Mouse (Mus musculus) hematopoietic stem cell, adult 5-6 weeks (primary cell): ENCODE data around the gene Bcar3. TPM values are rescaled to one million over a fixed set of nuclear protein-coding genes. Genes with fewer than 3 reads are reported as not detected.

Experiments
- ATAC-seq, 2 experiments: fragments of 125-278 bp in 1 of 2; replicated peaks in 1 of 2; 2 replicates each; pipeline ENCODE4 v1.8.0; 2016 to 2017; ENCODE audit warnings: inconsistent platforms in 2 of 2, mild to moderate bottlenecking in 2 of 2, moderate number of reproducible peaks in 2 of 2, low read depth in 1 of 2, moderate TSS enrichment in 1 of 2; ENCODE audit not compliant: low FRiP score in 2 of 2, poor library complexity in 2 of 2, severe bottlenecking in 2 of 2, insufficient read depth in 1 of 2, low TSS enrichment in 1 of 2
- total RNA-seq: library from RNA; stranded (forward); fragments of 172-1452, 232-1000 nt; gene quantifications from 2 replicates; pipeline ENCODE4 v1.2.3, GENCODE M21; 2017

Bcar3 gene
- total RNA-seq, 1 experiment from 2014 or later: 2.8 TPM

DNA sequence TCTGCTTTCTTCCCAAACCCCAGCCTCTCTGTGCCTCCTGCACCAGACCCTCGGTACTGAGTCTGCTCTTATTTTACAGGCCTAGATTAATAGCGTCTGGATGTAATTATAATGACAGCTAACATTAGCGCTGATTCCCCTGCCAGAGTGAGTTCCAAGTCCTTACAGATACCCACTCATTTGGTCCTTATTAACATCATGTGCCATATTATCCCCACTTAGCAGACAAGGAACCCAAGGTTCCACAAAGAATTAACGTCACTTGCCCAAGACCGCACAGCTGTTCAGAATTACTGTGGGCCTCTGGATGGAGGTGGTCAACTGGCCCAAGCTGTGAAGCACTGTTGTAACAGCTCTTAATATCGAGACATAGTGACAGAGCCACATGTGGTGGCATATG is 205.7 kb downstream of the Bcar3 start:
- no peak for ATAC-seq

DNA sequence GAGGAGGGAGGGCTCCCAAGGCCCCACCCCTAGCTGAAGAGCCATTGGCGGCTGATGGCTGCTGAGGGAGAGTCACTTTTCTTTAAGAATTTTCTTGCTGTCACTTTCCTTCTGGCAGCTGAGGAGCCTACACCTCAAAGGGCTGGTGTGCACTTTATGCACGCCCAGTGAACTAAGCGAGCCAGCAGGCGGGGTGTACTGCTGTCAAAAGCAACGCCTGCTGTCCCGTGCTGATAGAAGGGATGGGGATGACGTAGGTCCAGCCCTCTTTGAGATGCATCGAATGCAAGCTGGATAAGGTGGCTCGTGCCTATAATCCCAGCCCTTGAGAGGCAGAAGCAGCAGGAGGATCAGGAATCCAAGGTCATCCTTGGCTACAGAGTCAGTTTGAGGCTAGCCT is 207.0 kb downstream of the Bcar3 start:
- no peak for ATAC-seq

- ATAC-seq: no peak
Observed at GRCm38 (mm10) chr3:122506343-122506916, 212.5 kb downstream of the Bcar3 start.

DNA sequence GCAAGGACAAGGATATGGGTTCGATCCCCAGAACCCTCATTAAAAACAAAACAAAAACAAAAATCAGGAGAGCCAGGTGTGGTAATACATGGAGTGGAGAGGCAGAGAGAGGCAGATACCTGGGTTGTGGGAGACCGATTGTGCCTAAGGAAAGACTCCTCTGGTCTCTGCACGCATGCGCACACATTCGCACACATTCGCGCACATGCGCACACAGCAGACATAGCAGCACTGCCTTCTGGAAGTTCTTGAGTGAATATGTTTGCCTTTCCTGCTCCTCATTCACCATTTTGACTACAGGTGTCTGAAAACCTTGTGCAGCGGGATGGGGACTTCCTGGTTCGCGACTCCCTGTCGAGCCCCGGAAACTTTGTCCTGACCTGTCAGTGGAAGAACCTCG is 213.9 kb downstream of the Bcar3 start:
- ATAC-seq: no peak

GRCm38 (mm10) chr3:122509084-122509483 is 215.1 kb downstream of the Bcar3 start:
- ATAC-seq: peak; percentile 88 to 90

GRCm38 (mm10) chr3:122509534-122510239 is 215.8 kb downstream of the Bcar3 start:
- no peak for ATAC-seq

GRCm38 (mm10) chr3:122510240-122510750 is 216.4 kb downstream of the Bcar3 start:
- ATAC-seq: no peak

DNA sequence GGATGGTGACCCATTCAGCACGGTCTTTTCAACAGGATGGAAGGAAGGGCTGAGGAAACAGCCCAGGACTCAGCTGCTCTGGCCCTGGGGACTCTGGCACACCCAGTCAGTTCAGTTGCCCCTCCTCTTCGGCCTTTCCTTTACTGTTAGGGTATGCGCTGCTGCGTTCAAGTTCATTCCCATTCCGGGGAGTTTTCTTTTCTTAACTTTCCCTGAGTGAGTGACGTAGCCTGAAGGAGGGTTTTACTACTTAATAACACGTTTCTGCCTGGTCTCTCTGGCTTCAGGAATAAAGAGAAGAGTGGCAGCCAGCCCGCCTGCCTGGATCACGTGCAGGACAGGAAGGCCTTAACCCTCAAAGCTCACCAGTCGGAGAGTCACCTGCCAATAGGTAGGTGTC is 217.0 kb downstream of the Bcar3 start:
- no peak for ATAC-seq

DNA sequence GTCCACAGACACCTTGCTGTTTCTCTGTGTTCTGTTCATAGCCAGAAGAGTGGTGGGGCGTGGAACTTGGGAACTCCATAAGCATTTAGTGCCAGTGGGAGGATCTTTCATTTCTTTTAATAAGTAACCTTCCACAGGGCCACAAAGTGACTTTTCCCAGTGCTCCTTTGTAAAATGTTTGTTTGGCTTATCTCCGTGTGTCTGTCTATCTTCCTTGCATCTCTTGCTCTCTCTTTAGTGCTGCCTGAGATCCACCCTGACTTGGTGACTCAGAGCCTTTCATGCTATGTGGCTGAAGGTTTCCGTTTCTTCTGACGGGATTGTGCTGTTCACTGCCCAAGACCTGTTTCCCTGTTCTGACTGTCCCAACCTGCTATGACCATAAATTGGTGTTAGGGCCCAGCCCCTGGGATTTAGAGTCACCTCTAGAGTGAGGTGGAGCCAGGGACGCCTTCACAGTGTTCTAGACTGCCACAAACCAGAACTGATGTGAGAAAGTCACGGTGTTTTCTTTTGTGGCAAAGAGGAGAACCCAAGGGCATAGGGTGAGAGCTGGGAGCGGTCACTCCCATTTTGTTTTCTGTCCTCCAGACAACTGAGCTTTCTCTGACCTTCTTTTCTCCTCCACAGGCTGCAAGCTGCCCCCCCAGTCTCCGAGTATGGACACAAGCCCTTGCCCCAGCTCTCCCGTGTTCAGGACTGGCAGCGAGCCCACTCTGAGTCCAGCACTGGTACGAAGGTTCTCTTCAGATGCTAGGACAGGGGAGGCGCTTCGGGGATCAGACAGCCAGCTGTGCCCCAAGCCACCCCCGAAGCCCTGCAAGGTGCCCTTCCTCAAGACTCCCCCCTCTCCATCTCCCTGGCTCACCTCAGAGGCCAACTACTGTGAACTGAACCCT is 218.0 kb downstream of the Bcar3 start:
- ATAC-seq: no peak

DNA sequence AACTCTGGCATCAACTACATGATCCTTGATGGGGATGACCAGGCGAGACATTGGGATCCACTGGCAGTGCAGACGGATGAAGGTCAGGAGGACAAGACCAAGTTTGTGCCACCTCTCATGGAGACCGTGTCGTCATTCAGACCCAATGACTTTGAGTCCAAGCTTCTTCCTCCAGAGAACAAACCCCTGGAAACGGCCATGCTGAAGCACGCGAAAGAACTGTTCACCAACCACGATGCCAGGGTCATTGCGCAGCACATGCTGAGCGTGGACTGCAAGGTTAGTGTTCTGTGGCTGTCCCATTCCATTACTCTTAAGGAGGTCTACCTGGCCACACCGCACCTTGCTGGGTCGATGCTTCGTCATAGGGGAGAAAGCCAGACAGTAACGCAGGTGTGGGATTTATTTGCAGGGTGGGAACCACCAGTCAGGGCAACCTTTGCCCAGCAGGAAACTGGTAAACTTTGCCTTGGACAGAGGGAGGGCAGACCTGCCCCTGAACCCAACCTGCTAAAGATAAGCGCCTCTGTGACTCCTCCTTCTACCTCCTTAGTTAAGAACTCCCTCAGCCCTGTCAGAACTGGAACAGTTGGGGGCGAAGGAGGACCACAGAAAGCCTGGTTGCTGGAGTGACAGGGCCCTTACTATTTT is 218.9 kb downstream of the Bcar3 start:
- ATAC-seq: no peak

GRCm38 (mm10) chr3:122515568-122516326 is 221.8 kb downstream of the Bcar3 start:
- no peak for ATAC-seq

- ATAC-seq: no peak
Observed at GRCm38 (mm10) chr3:122516327-122516695, 222.4 kb downstream of the Bcar3 start.

- peak; percentile 42 to 50 for ATAC-seq
Observed at GRCm38 (mm10) chr3:122517726-122518125, 223.8 kb downstream of the Bcar3 start.

- no peak for ATAC-seq
Observed at GRCm38 (mm10) chr3:122518231-122518736, 224.3 kb downstream of the Bcar3 start.

DNA sequence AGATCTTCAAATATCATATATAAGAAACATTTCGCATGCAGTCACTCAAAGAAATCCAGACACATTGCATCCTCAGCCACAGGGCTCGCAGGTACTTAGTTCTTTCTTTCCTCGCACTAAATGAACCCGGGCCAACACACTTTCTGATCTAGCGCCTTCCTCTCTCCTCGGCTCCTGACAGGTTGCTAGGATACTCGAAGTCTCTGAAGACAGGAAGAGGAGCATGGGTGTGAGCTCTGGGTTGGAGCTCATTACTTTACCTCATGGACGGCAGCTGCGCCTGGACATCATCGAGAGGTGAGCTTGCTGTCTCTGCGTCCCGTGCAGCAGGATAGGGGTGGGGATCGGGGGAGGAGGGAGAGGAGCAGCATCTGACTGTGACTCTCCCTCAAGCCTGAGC is 225.1 kb downstream of the Bcar3 start:
- ATAC-seq: no peak

- ATAC-seq: no peak
Observed at GRCm38 (mm10) chr3:122520365-122520764, 226.4 kb downstream of the Bcar3 start.

GRCm38 (mm10) chr3:122520875-122521274 is 226.9 kb downstream of the Bcar3 start:
- ATAC-seq: peak; percentile 65 to 78
